Mouse (Mus musculus) embryonic facial prominence, embryonic 15.5 days (tissue): ENCODE measurements around the gene Sorl1. TPM values are rescaled to one million over a fixed set of nuclear protein-coding genes. Genes with fewer than 3 reads are reported as not detected.
"Not testable (repeated sequence)": the region's sequence is repeated elsewhere in the genome, so short reads cannot be mapped to it uniquely, and the experiment has no call there.

Experiments used
- ATAC-seq: fragments of 200-750 bp; cut with Nextera tagmentation; 2 replicates; pipeline ENCODE4 v1.8.0; 2017; ENCODE audit warnings: low read depth, moderate TSS enrichment; ENCODE audit not compliant: insufficient number of reproducible peaks, low FRiP score, low TSS enrichment
- H3K27ac ChIP-seq: fragments of 300-500 bp; sonication (generic); replicated peaks from 2 replicates; pipeline ENCODE4 v1.5.1; 2015; ENCODE audit warnings: mild to moderate bottlenecking, inconsistent platforms
- H3K27me3 ChIP-seq: fragments of 300-500 bp; sonication (generic); 2 replicates; pipeline ENCODE4 v1.6.1; 2015; ENCODE audit warnings: inconsistent platforms
- H3K36me3 ChIP-seq: fragments of 300-500 bp; sonication (generic); 2 replicates; pipeline ENCODE4 v1.6.1; 2015; ENCODE audit warnings: mild to moderate bottlenecking, inconsistent platforms
- H3K4me1 ChIP-seq: fragments of 300-500 bp; sonication (generic); 2 replicates; pipeline ENCODE4 v1.6.1; 2015; ENCODE audit warnings: inconsistent platforms
- H3K4me2 ChIP-seq: fragments of 300-500 bp; sonication (generic); replicated peaks from 2 replicates; pipeline ENCODE4 v1.6.1; 2015; ENCODE audit warnings: mild to moderate bottlenecking, inconsistent platforms
- H3K4me3 ChIP-seq: fragments of 300-500 bp; sonication (generic); replicated peaks from 2 replicates; pipeline ENCODE4 v1.5.1; 2015; ENCODE audit warnings: mild to moderate bottlenecking, inconsistent platforms
- H3K9ac ChIP-seq: fragments of 300-500 bp; sonication (generic); 2 replicates; pipeline ENCODE4 v1.6.1; 2015; ENCODE audit warnings: inconsistent platforms
- H3K9me3 ChIP-seq: fragments of 300-500 bp; sonication (generic); replicated peaks from 2 replicates; pipeline ENCODE4 v1.6.1; 2016; ENCODE audit warnings: inconsistent platforms
- WGBS: fragments of 180-500 bp; shearing (Covaris S2); methylation state at CpG from one replicate; pipeline ENCODE4 v1.1.7; 2015; 5-methylcytosine and 5-hydroxymethylcytosine counted together
- polyA plus RNA-seq: library from polyadenylated mRNA; unstranded; fragments of >200 nt; fragmentation: Nextera tagmentation; extraction: Ambion mirVana; gene quantifications from 2 replicates; pipeline ENCODE4 v1.2.1, GENCODE M21; 2015

Gene Sorl1
- polyA plus RNA-seq, 1 experiment from 2014 or later, result 8.5 TPM

DNA sequence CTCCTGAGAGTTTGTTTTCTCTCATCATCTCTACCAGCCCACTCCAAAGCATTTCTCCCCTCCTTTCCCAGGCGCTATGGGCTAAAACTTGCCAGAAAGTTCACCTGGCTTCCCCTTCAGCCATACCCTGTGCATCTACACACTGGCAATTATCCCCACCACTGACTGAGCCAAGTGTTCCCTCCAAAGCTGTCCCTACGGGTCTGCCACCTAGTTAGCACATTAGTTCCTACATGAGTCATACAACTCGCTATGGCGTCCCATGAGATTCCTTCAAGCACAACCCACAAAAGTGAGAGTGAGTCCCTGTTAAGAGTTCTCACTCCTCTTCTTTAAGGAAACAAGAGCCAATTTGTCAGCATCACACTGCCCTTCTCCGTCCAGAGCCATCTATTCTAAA, 54.6 kb downstream of the Sorl1 start:
- WGBS, result 84% methylated on average over 5 of the region's 5 CpGs
- no peak overlapping the region for H3K4me3 ChIP-seq

DNA sequence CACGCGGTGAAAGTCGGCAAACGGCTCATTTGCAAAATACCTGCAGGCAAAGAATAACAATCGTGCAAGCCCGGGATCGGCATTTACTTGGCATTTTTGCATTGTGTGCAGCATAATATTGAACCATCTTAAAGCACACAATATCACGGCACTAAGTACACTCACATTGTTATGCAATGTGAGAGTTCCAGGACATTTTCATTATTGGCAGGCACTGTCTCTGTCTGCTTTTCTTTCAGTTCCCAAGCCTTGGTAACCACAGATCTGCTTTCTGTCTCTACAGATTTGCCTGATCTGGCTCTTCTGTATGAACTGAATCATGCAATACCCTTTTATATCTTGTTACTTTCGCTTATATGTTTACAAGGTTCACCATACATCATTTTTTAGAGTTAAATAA, 56.1 kb downstream of the Sorl1 start:
- H3K4me3 ChIP-seq, result no peak overlapping the region
- H3K4me2 ChIP-seq, result no peak overlapping the region
- WGBS, result 58% methylated on average over 9 of the region's 9 CpGs
- H3K27me3 ChIP-seq, result no peaks in the 10 kb centered on the region
- H3K9me3 ChIP-seq, result no peaks in the 10 kb centered on the region
- no peak overlapping the region for H3K27ac ChIP-seq
- H3K4me1 ChIP-seq, result peaks cover 6% of the 10 kb centered on the region; the same call in 1 of the 2 replicates
- H3K36me3 ChIP-seq, result no peaks in the 10 kb centered on the region
- no peak overlapping the region for H3K9ac ChIP-seq
- no peak for ATAC-seq

More for the DNA sequence above, 54.6 kb downstream of the Sorl1 start:
- Histone ChIP-seq H3K27ac (no peak overlapping the region), H3K4me1 (0 out of 2 replicates have a peak, but pooled peaks cover 3% of the 10 kb centered on the region), H3K9ac (no peak overlapping the region), H3K36me3 (no peaks in the 10 kb centered on the region), H3K27me3 (no peaks in the 10 kb centered on the region), H3K9me3 (no peaks in the 10 kb centered on the region), H3K4me2 (no peak overlapping the region)
- ATAC-seq, result no peak

DNA sequence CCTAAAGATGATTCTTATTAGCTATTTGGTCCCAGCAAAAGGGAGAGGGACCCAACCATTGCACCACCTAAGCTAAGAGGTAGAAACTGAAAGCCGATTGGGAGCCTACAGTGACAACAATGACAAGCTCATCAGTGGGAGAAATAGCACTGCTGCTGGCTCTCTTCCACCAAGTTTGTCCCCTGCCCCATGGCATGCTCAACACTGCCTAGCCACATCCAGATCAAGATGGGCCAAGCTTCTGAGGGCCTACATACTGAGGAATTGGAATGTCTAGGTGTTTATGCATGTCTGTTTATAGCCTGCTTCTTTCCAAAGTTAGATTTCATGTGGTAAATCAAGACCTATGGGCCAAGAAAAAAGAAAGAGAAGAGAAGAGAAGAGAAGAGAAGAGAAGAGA, 58.3 kb downstream of the Sorl1 start:
- Histone ChIP-seq H3K4me2 (no peak overlapping the region), H3K4me1 (peaks cover 14% of the 10 kb centered on the region), H3K27ac (no peak overlapping the region), H3K36me3 (no peaks in the 10 kb centered on the region), H3K9ac (no peak overlapping the region), H3K4me3 (no peak overlapping the region), H3K9me3 (no peaks in the 10 kb centered on the region), H3K27me3 (no peaks in the 10 kb centered on the region)
- WGBS, result 81% methylated on average over 1 of the region's 1 CpGs
- ATAC-seq, result no peak

DNA sequence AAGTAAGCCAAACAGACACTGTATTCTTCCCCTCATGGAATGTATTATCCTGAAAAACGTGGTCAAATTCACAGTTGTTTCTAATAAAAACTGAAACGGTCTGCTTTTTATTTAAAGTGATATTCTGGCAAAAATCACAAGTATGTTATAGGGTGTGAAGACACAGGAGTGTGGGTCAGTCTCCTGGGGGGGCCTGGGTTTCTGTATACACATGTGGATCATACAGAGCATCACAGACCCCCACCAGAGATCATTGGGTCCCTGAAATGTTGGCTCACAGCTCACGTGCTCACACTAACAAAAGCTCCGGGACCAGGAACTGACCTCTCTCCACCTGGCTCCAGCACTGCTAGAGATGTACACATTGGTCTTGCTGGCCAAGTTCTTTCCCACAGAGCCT, 60.7 kb downstream of the Sorl1 start:
- ATAC-seq, result peak; percentile 80

DNA sequence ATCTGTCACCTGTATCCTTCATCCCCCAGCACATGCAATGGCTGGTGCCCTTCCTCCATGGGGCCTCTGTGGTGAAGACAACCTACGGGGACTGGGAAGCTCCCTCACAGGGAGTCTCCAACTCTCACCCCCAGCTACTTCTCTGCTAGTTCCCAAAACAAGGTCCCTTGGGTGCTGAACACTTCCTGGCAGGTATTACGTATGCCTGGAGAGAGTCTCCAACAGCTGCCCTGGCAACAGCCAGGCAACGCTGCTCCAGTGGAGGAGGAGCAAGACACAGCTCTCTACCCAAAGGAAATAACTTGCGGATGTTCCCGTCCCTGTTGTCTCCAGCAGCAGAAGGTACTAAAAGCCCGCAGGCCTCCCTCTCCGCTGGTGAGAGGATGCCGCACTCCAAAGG, 61.8 kb downstream of the Sorl1 start:
- Histone ChIP-seq H3K4me3 (no peak overlapping the region), H3K4me1 (peaks cover 11% of the 10 kb centered on the region), H3K4me2 (no peak overlapping the region), H3K9me3 (no peaks in the 10 kb centered on the region), H3K9ac (no peak overlapping the region), H3K27me3 (no peaks in the 10 kb centered on the region), H3K27ac (peak overlapping the region; percentile 18; the same call in 1 of the 2 replicates), H3K36me3 (no peaks in the 10 kb centered on the region)
- 71% methylated on average over 8 of the region's 8 CpGs for WGBS
- peak; percentile 76 for ATAC-seq

More for the DNA sequence above, 60.7 kb downstream of the Sorl1 start:
- no peak overlapping the region for H3K9ac ChIP-seq
- peak overlapping the region; percentile 8; the same call in 1 of the 2 replicates for H3K27ac ChIP-seq
- 48% methylated on average over 4 of the region's 4 CpGs for WGBS
- H3K36me3 ChIP-seq, result no peaks in the 10 kb centered on the region
- peaks cover 11% of the 10 kb centered on the region for H3K4me1 ChIP-seq
- no peak overlapping the region for H3K4me2 ChIP-seq
- no peaks in the 10 kb centered on the region for H3K27me3 ChIP-seq
- H3K4me3 ChIP-seq, result no peak overlapping the region
- no peaks in the 10 kb centered on the region for H3K9me3 ChIP-seq

DNA sequence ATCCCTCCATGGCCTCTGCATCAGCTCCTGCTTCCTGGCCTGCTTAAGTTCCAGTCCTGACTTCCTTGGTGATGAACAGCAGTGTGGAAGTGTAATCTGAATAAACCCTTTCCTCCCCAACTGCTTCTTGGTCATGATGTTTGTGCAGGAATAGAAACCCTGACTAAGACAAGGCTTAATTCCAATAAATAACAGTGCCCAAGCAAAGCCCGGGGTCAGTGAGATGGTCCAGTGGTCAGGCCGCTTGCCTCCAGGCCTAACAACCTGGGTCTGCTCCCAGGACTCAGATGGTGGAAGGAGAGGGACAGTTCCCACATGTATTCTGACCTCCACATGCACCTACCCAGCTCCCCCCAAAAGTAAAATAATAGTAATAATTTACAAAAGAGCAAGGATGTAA, 65.1 kb downstream of the Sorl1 start:
- not testable (repeated sequence) for H3K4me3 ChIP-seq, H3K27me3 ChIP-seq, H3K9ac ChIP-seq, H3K4me2 ChIP-seq, H3K27ac ChIP-seq, H3K9me3 ChIP-seq, ATAC-seq, H3K36me3 ChIP-seq
- 77% methylated on average over 2 of the region's 2 CpGs for WGBS
- peaks cover 26% of the 10 kb centered on the region for H3K4me1 ChIP-seq

DNA sequence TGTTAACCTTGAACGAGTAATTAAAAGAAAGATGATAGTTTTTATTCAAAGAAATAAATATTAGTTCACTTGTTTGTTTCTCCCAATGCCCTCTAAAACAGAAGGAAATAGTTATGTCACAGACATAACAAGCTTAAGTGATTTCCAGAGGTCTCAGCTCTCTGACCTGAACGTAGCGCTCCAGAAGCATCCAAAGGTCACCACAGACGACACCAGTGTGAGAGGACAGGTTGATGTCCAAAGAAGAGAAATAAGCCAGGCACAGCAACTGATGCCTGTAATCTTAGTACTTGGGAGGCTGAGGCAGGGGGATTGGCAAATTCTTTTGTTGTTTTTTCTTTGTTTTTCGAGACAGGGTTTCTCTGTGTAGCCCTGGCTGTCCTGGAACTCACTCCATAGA, 67.5 kb downstream of the Sorl1 start:
- no peak for ATAC-seq
- Histone ChIP-seq H3K27me3 (no peaks in the 10 kb centered on the region), H3K4me1 (peaks cover 27% of the 10 kb centered on the region), H3K27ac (no peak overlapping the region), H3K4me2 (no peak overlapping the region), H3K9ac (no peak overlapping the region), H3K4me3 (no peak overlapping the region), H3K36me3 (no peaks in the 10 kb centered on the region), H3K9me3 (no peaks in the 10 kb centered on the region)
- whole genome bisulfite sequencing, result 70% methylated on average over 5 of the region's 5 CpGs

DNA sequence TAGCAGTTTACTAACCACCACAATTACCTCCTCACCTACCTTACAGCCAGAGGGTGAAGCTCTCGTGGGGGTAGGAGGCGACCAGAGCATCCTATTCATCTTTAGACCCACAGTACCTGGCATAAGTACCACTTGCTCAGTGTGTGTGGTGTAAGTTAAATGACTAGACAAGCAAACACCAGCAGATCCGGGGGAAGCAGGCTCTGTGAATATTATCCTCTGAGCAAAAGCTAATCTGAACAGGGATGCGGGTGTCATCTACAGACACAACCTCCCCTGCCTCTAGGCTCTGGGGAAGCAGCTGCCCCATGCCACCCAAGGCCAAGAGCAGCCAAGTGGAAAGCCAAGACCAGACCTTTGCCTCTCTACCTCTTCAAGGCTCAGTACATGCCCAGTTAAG, 68.7 kb downstream of the Sorl1 start:
- 84% methylated on average over 4 of the region's 4 CpGs for WGBS
- Histone ChIP-seq H3K4me3 (no peak overlapping the region), H3K36me3 (no peaks in the 10 kb centered on the region), H3K27me3 (no peaks in the 10 kb centered on the region), H3K4me2 (no peak overlapping the region), H3K9me3 (no peaks in the 10 kb centered on the region), H3K4me1 (peaks cover 27% of the 10 kb centered on the region), H3K9ac (no peak overlapping the region), H3K27ac (no peak overlapping the region)
- ATAC-seq, result no peak

DNA sequence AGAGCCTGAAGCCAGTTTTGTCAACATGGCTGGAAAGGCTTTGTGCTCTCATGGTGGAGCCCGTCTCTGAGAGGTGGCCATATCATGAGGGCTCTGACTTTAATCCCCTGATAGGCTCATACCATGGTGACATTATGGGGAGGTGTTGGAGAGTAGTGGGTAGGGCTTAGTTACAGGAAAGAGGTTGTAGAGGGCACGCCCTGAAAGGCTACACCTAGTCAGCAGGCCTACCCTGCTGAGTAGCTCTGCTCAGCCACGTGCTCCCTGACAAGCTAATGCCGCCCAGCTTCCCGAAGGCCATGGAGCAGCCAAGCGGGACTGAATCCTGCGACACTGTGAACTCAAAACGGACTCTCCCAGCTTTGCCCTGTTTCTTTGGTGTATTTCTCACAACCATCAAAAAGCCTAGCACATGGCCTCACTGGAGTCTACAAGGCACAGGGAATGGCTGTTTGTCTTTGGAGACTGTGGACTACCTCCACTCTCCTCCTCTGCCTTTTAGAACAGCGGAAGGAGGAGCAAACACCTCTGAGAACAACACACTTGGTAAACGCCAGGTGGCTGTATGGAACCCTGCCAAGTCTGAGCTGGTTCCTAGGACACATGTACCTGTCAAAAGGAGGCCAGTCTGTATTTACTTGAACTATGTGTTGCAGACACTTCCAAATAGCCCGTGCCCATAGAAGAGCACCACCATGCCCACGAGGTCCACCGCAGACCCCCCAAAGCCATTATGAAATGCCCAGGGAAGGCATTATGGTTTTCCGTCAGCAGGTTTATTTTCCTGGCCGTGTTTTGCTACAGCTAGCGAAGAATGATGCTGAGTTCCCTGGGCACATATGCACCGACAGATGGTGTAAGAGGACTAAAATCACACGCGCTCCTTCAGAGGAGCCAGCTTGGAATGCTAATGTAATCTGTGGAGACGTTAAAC, 69.5 kb downstream of the Sorl1 start:
- 65% methylated on average over 20 of the region's 20 CpGs for WGBS
- no peak overlapping the region for H3K27ac ChIP-seq
- H3K36me3 ChIP-seq, result no peaks in the 10 kb centered on the region; the same call in 1 of the 2 replicates
- H3K9me3 ChIP-seq, result no peaks in the 10 kb centered on the region
- no peak overlapping the region for H3K4me3 ChIP-seq
- peak; percentile 43; the same call in 1 of the 2 replicates for ATAC-seq
- H3K4me2 ChIP-seq, result no peak overlapping the region
- H3K9ac ChIP-seq, result no peak overlapping the region
- peaks cover 27% of the 10 kb centered on the region for H3K4me1 ChIP-seq
- no peaks in the 10 kb centered on the region for H3K27me3 ChIP-seq

DNA sequence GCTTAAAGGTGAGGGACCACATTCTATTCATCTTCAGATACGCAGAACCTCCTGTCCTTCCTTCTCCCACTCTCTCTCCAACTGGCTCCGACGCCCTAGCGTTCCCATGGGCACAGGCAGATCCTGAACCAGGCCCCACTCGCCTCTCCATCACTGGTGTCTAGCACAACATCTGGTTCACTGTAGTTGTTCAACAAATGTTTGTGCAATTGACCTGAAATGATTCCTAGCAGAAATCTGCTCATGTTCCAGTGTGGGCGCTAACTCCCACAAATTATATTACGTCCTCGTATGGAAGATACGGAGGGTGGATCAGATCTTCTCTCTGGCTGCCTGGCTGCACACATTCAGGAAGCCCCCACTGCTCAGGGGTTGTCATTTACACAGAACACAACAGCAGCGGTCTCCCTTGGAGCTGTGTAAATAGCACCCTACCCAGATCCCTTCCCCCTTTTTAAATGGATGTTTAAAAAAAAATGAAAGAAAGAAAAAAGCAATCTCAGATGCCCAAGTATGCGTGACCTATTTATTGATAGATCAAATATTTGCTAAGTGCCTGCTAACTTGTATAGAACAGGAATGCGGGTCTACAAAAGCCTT, 70.4 kb downstream of the Sorl1 start:
- Histone ChIP-seq H3K9ac (no peak overlapping the region), H3K4me2 (no peak overlapping the region), H3K27ac (no peak overlapping the region; the same call in 1 of the 2 replicates), H3K4me3 (no peak overlapping the region), H3K4me1 (peaks cover 27% of the 10 kb centered on the region), H3K9me3 (no peaks in the 10 kb centered on the region), H3K36me3 (no peaks in the 10 kb centered on the region; the same call in 1 of the 2 replicates), H3K27me3 (no peaks in the 10 kb centered on the region)
- WGBS, result 69% methylated on average over 12 of the region's 12 CpGs
- no peak for ATAC-seq

DNA sequence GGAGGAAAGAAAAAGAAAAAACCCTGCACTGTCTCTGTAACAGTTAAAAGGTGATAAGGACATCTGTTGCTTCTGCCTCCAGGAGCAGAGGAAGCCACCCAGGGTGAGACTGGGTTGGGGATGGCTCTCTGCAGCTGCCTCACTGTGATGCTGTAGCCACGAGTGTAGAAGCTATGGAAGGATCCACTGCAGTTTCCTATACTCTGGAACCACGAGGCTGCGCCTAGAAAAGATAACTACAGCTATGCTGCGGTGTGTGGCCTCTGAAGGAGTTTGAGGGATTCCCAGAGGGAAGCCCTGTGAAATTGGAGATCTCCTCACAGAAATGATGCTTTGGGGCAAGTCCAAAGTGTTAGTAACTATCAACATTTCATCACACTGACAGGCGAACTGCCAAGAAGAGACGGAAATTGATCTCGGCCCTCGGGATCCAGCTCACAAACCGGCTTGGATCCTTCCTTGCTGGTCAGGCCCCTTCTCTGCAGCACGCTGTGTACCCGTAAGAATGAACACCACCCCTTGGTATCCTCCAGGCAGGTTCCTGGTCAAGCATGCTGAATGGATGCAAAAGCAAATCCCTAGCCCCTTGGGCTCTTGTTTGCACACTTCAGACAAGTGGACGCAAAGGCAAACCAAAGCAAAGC, 71.3 kb downstream of the Sorl1 start:
- peaks cover 27% of the 10 kb centered on the region for H3K4me1 ChIP-seq
- no peak for ATAC-seq
- H3K9ac ChIP-seq, result no peak overlapping the region
- no peaks in the 10 kb centered on the region for H3K27me3 ChIP-seq
- WGBS, result 26% methylated on average over 12 of the region's 12 CpGs
- no peak overlapping the region for H3K4me2 ChIP-seq
- no peaks in the 10 kb centered on the region; the same call in 1 of the 2 replicates for H3K36me3 ChIP-seq
- H3K4me3 ChIP-seq, result no peak overlapping the region
- no peak overlapping the region; the same call in 1 of the 2 replicates for H3K27ac ChIP-seq
- no peaks in the 10 kb centered on the region for H3K9me3 ChIP-seq
